Mouse (Mus musculus) cerebellum, adult (tissue): ENCODE results near the gene Rps6kb2.

Experiments used
- ATAC-seq: cut with Nextera tagmentation; 2 replicates; pipeline ENCODE4 v1.9.2; 2017; ENCODE audit warnings: mild to moderate bottlenecking, moderate library complexity, mixed read lengths; ENCODE audit not compliant: insufficient number of reproducible peaks, low FRiP score, low TSS enrichment

Gene Rps6kb2

GRCm38 (mm10) chr19:4156073-4156579 lies 7.0 kb downstream of the Rps6kb2 start:
- no peak for ATAC-seq

GRCm38 (mm10) chr19:4155223-4156072 lies 7.7 kb downstream of the Rps6kb2 start:
- ATAC-seq: no peak

GRCm38 (mm10) chr19:4154437-4155222 lies 8.5 kb downstream of the Rps6kb2 start:
- ATAC-seq: no peak

GRCm38 (mm10) chr19:4153232-4153654 lies 9.9 kb downstream of the Rps6kb2 start, which contains the start of gene Ptprcap:
Gene Ptprcap, plus strand, starts transcription at chr19:4153604.
- ATAC-seq: peak; percentile 54; the same call in 1 of the 2 replicates

GRCm38 (mm10) chr19:4152445-4153231 lies 10.5 kb downstream of the Rps6kb2 start:
- ATAC-seq: no peak

GRCm38 (mm10) chr19:4151898-4152297 lies 11.3 kb downstream of the Rps6kb2 start:
- ATAC-seq: no peak

GRCm38 (mm10) chr19:4151488-4151860 lies 11.7 kb downstream of the Rps6kb2 start:
- ATAC-seq: no peak

GRCm38 (mm10) chr19:4150567-4151487 lies 12.3 kb downstream of the Rps6kb2 start:
- ATAC-seq: no peak

- ATAC-seq: no peak
Measured at GRCm38 (mm10) chr19:4149764-4150461, 13.2 kb downstream of the Rps6kb2 start.

- no peak for ATAC-seq
Measured at GRCm38 (mm10) chr19:4149283-4149682, 13.9 kb downstream of the Rps6kb2 start.

GRCm38 (mm10) chr19:4148819-4149218 lies 14.3 kb downstream of the Rps6kb2 start:
- no peak for ATAC-seq

GRCm38 (mm10) chr19:4148491-4148806 lies 14.7 kb downstream of the Rps6kb2 start, which contains the start of gene Coro1b:
Gene Coro1b, plus strand, starts transcription at chr19:4148619.
- ATAC-seq: peak; percentile 66

GRCm38 (mm10) chr19:4147782-4148490 lies 15.2 kb downstream of the Rps6kb2 start:
- ATAC-seq: no peak

- ATAC-seq: no peak
Measured at GRCm38 (mm10) chr19:4147022-4147405, 16.1 kb downstream of the Rps6kb2 start.

- ATAC-seq: no peak
Measured at GRCm38 (mm10) chr19:4146366-4147021, 16.7 kb downstream of the Rps6kb2 start.

- no peak for ATAC-seq
Measured at GRCm38 (mm10) chr19:4145936-4146335, 17.2 kb downstream of the Rps6kb2 start.
